Mouse (Mus musculus): Measurements from ENCODE around the gene Glis2. TPM values are rescaled to one million over a fixed set of nuclear protein-coding genes. Genes with fewer than 3 reads are reported as not detected.

Gene Glis2
- polyA plus RNA-seq, 1 experiment from 2014 or later, result 28.4 TPM

DNA sequence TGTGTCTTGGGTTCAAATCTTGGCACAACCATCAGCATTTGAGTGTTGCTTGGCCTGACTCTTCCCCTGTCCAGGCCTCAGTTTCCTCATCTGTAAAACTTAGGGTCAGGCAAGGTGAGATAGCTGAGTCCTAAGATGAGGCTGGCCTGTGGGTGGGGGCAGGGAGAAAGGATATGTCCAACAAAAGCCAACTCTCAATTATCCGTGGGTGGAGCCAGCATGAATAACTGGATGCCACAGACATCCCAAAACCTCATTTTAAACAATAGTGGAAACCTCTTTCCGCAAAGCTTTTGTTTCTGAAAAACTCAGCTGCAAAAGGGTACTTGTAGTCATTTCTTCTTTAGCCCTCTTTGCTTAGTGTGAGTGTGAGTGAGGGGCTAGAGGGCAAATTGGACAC, 2.3 kb downstream of the Glis2 start:
- ATAC-seq (ENCODE audit: insufficient number of reproducible peaks, insufficient read depth, low FRiP score, low TSS enrichment, low read depth), result no peak
- Histone ChIP-seq H3K36me3 (no peaks in the 10 kb centered on the region), H3K27me3 (no peaks in the 10 kb centered on the region), H3K4me1 (replicated peaks) (peaks cover 87% of the 10 kb centered on the region), H3K9ac (replicated peaks) (peak overlapping the region; percentile 40), H3K9me3 (no peaks in the 10 kb centered on the region), H3K4me2 (peak overlapping the region; percentile 99), H3K27ac (peak overlapping the region; percentile 78), H3K4me3 (replicated peaks) (peak overlapping the region; percentile 89)
- 72% methylated on average over 2 of the region's 2 CpGs for WGBS

DNA sequence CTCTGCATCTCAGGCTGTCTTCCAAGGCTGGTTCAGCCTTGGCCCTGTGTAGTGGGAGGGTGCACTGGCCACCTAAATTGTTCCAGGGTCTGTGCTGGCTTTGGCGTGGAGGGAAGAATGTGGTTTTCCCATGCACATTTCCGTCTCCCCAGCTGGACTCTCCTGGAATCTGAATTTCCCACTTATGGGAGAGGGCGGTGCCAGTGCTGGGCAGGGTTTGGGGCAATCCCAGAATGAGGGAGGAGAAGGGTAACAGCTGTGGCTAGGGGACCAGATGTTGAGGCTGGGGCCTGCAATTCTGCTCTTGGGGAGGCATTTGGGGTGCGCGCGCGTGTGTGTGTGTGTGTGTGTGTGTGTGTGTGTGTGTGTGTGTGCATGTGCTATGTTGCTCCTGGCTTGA, 2.8 kb downstream of the Glis2 start:
- peak overlapping the region; percentile 40 for H3K9ac ChIP-seq (replicated peaks)
- peak overlapping the region; percentile 99 for H3K4me2 ChIP-seq
- WGBS, result 45% methylated on average over 7 of the region's 7 CpGs
- peak overlapping the region; percentile 89 for H3K4me3 ChIP-seq (replicated peaks)
- peaks cover 87% of the 10 kb centered on the region for H3K4me1 ChIP-seq (replicated peaks)
- H3K27ac ChIP-seq, result peak overlapping the region; percentile 78
- H3K27me3 ChIP-seq, result no peaks in the 10 kb centered on the region
- no peaks in the 10 kb centered on the region for H3K36me3 ChIP-seq
- no peak for ATAC-seq (ENCODE audit: insufficient number of reproducible peaks, insufficient read depth, low FRiP score, low TSS enrichment, low read depth)
- no peaks in the 10 kb centered on the region for H3K9me3 ChIP-seq

DNA sequence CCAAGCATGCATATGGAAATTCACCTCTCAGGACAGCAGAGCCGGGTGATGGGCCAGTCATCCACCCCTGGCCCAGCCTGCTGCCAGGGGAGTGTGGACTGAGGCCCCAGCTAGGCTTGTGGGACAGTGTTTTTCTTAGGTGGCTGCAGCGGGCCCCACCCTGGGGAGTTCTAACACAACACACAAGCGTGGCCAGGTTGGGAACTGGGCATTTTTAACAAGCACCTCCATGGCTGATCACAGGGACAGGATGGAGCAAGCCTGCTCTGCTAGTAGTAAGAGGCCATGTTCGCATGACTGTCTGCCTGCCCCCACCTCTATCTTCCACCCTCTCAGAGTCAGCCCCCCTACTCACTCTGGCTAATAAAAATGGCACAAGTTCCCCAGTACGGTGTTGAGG, 3.5 kb downstream of the Glis2 start:
- Histone ChIP-seq H3K9me3 (no peaks in the 10 kb centered on the region), H3K36me3 (no peaks in the 10 kb centered on the region), H3K4me2 (peak overlapping the region; percentile 99), H3K9ac (replicated peaks) (peak overlapping the region; percentile 50; the same call in 1 of the 2 replicates), H3K4me3 (replicated peaks) (peak overlapping the region; percentile 89), H3K27me3 (no peaks in the 10 kb centered on the region), H3K27ac (peak overlapping the region; percentile 78), H3K4me1 (replicated peaks) (peaks cover 88% of the 10 kb centered on the region)
- WGBS, result 54% methylated on average over 5 of the region's 5 CpGs
- no peak for ATAC-seq (ENCODE audit: insufficient number of reproducible peaks, insufficient read depth, low FRiP score, low TSS enrichment, low read depth)

DNA sequence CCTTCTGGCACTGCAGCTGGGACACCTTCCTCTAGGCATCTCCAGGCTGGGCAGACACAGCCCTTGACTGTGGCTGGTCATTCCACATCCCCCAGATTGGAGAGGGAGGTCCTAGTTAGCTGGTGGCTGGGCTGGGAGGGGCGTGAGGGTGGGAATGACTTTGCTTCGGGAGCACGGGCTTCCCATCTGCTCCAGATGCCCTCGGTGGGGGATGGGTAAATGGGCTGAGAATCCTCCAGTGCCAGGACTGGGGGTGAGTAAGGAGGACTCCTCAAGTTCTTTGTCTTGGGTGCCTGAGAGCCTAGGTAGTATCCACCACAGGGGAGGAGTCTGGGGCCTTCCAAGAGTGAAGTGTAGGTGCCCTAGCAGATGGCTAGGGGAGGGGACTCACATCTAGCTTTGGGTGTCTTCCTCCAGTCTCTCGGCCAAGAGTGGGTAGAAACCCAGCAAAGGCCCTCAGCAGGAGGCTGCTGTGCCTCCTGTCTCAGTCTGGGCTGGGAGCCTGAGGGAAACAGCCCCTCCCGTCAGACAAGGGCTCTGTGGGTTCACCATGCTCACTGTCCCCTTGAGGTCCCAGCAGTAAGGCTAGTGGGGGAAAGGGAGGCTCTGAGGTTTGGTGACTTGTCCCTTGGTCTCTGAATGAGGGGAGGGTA, 4.5 kb downstream of the Glis2 start:
- no peak for ATAC-seq (ENCODE audit: insufficient number of reproducible peaks, insufficient read depth, low FRiP score, low TSS enrichment, low read depth)
- H3K36me3 ChIP-seq, result no peaks in the 10 kb centered on the region
- H3K27me3 ChIP-seq, result no peaks in the 10 kb centered on the region
- no peaks in the 10 kb centered on the region for H3K9me3 ChIP-seq
- H3K9ac ChIP-seq (replicated peaks), result no peak overlapping the region
- H3K27ac ChIP-seq, result peak overlapping the region; percentile 78; the same call in 1 of the 2 replicates
- 20% methylated on average over 6 of the region's 6 CpGs for WGBS
- H3K4me2 ChIP-seq, result peak overlapping the region; percentile 99
- no peak overlapping the region for H3K4me3 ChIP-seq (replicated peaks)
- peaks cover 88% of the 10 kb centered on the region for H3K4me1 ChIP-seq (replicated peaks)

DNA sequence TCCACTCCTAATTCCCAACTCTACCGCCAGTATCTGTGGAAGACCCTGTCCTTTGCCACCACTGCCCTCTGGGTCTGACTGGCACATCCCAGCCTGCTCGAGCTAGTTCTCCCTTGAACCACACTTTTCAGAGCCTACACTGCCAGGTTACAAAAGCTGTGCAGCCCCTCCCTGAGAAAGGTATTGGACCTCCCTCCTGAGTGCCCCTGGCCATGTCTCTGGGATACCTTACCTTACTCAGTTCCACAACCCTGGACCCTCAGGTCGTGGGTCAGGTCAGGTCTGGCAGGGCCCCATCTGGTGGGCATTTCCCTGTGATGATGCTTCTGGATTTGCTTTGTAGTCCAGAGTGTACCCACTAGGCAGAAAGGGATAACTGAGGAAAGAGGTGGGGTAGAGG, 5.1 kb downstream of the Glis2 start:
- no peak for ATAC-seq (ENCODE audit: insufficient number of reproducible peaks, insufficient read depth, low FRiP score, low TSS enrichment, low read depth)
- H3K36me3 ChIP-seq, result no peaks in the 10 kb centered on the region
- H3K27ac ChIP-seq, result 0 out of 2 replicates have a peak overlapping the region, but pooled peaks have one; percentile 25
- no peak overlapping the region for H3K4me3 ChIP-seq (replicated peaks)
- H3K4me2 ChIP-seq, result no peak overlapping the region
- H3K9me3 ChIP-seq, result no peaks in the 10 kb centered on the region
- no peak overlapping the region for H3K9ac ChIP-seq (replicated peaks)
- peaks cover 94% of the 10 kb centered on the region for H3K4me1 ChIP-seq (replicated peaks)
- 79% methylated on average over 3 of the region's 3 CpGs for WGBS
- no peaks in the 10 kb centered on the region for H3K27me3 ChIP-seq

DNA sequence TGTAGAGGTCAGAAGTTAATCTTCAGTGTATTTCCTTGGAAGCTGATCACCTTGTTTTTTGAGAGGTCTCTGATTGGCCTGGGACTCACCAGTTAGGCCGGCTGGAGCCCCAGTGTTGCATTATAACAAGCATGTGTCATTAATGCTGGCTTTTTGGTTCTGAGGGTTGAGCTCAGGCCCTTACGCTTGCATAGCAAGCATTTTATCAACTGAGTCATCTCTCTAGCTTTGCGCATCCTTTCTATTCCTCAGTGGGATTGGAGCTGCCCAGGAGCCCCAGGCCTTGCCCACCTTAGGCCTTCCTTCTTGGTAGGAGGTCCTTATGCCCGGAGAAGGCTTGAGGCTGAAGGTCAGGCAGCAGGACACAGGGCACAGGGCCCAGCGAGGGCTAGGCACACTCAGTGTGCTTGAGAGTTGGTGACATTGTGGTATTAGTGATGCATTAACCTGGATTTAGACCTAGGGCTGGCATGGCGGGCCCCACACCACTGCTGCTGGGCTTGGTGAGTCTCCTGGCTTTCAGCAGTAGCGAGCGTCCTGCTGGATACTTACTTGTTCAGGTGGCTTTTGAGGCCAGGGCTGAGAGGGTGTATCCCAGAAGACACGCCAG, 6.3 kb downstream of the Glis2 start:
- Histone ChIP-seq H3K27ac (peak overlapping the region; percentile 94), H3K36me3 (no peaks in the 10 kb centered on the region), H3K27me3 (no peaks in the 10 kb centered on the region), H3K4me2 (no peak overlapping the region), H3K4me3 (replicated peaks) (no peak overlapping the region), H3K9ac (replicated peaks) (no peak overlapping the region), H3K9me3 (no peaks in the 10 kb centered on the region), H3K4me1 (replicated peaks) (peaks cover 99% of the 10 kb centered on the region)
- ATAC-seq (ENCODE audit: insufficient number of reproducible peaks, insufficient read depth, low FRiP score, low TSS enrichment, low read depth), result no peak
- 72% methylated on average over 9 of the region's 9 CpGs for WGBS

DNA sequence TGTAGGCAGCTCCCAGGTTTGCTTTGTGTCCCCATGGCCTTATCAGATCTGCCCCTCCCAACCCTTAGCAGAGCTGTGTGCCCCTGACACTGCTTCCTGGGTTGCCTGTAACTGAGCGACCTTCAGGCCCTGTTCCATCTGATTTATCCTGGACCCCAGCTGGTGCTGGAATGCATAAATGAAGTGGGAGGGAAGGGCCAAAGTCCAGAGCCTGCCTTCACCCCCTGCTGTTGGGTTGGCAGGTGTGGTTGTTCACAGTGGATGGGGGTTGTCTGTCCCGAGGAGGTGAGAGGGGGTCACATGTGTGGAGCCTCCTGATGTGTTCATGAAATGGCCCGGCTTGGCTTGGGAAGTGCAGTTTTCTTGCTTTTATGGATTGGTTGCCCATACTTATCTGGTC, 7.7 kb downstream of the Glis2 start:
- peak overlapping the region; percentile 94 for H3K27ac ChIP-seq
- peak overlapping the region; percentile 31; the same call in 1 of the 2 replicates for H3K9ac ChIP-seq (replicated peaks)
- WGBS, result 11% methylated on average over 3 of the region's 3 CpGs
- 0 out of 2 replicates have a peak overlapping the region, but pooled peaks have one; percentile 8 for H3K4me3 ChIP-seq (replicated peaks)
- peaks cover 99% of the 10 kb centered on the region for H3K4me1 ChIP-seq (replicated peaks)
- H3K36me3 ChIP-seq, result no peaks in the 10 kb centered on the region
- H3K9me3 ChIP-seq, result no peaks in the 10 kb centered on the region
- H3K4me2 ChIP-seq, result peak overlapping the region; percentile 48
- ATAC-seq (ENCODE audit: insufficient number of reproducible peaks, insufficient read depth, low FRiP score, low TSS enrichment, low read depth), result no peak
- H3K27me3 ChIP-seq, result no peaks in the 10 kb centered on the region

DNA sequence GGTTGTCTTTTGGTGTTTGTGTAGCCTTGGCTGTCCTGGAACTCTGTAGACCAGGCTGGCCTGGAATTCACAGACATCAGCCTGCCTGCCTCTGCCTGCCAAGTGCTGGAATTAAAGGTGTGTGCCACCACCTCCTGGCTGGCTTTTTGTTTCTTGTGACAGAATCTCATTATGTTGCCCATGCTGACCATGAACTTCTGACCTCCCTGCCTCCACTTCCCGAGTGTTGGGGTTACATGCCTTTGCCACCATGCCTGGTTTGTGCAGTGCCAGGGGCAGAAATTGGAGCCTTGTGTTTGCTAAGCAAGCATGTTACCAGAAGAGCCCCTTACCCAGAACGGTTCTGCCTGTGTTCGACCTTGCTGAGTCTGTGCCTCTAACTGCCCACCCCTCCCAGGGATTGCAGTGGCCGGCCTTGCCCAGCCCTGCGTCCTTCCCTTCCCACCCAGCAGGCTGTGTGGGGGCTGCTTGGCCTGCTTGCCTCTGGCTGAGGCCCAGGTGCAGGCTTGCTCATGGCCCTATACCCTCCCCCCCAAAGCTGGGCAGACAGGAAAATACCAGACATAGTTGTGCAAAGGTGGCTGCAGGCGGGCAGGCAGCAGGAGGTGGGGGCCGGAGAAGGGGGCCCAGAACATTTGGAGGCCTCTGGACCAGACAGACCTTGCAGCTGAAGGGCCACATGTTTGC, 8.4 kb downstream of the Glis2 start:
- no peaks in the 10 kb centered on the region for H3K27me3 ChIP-seq
- H3K4me2 ChIP-seq, result peak overlapping the region; percentile 48
- H3K4me3 ChIP-seq (replicated peaks), result 0 out of 2 replicates have a peak overlapping the region, but pooled peaks have one; percentile 8
- H3K9ac ChIP-seq (replicated peaks), result peak overlapping the region; percentile 31
- no peaks in the 10 kb centered on the region for H3K36me3 ChIP-seq
- ATAC-seq (ENCODE audit: insufficient number of reproducible peaks, insufficient read depth, low FRiP score, low TSS enrichment, low read depth), result peak; percentile 37; the same call in 1 of the 2 replicates
- peak overlapping the region; percentile 94 for H3K27ac ChIP-seq
- WGBS, result 13% methylated on average over 7 of the region's 7 CpGs
- H3K9me3 ChIP-seq, result no peaks in the 10 kb centered on the region
- H3K4me1 ChIP-seq (replicated peaks), result peaks cover 98% of the 10 kb centered on the region

DNA sequence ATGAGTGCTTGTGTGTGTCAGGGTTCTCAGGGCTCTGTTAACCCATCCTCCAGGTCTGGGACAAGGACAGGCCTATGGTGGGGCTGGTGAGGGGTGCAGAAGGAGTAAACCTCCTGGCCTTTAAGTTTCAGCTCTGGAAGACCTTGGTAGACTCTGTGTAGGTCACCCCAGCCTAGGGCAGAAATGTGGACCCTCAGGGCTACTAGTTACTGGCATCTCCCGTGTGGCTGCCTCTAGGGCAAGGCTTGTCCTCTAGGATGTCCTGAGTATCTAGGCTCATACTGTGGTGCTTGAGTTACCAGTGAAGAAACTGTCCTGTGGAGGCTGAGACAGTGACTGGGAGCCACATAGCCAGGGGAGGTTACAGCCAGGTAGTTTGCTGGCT, 8.9 kb downstream of the Glis2 start:
- Histone ChIP-seq H3K4me1 (replicated peaks) (peaks cover 98% of the 10 kb centered on the region), H3K36me3 (peaks cover 2% of the 10 kb centered on the region), H3K4me2 (peak overlapping the region; percentile 48), H3K9me3 (no peaks in the 10 kb centered on the region), H3K27ac (peak overlapping the region; percentile 94), H3K4me3 (replicated peaks) (0 out of 2 replicates have a peak overlapping the region, but pooled peaks have one; percentile 8), H3K9ac (replicated peaks) (peak overlapping the region; percentile 50; the same call in 1 of the 2 replicates), H3K27me3 (no peaks in the 10 kb centered on the region)
- ATAC-seq (ENCODE audit: insufficient number of reproducible peaks, insufficient read depth, low FRiP score, low TSS enrichment, low read depth), result no peak
- WGBS, result 52% methylated on average over 1 of the region's 1 CpGs

DNA sequence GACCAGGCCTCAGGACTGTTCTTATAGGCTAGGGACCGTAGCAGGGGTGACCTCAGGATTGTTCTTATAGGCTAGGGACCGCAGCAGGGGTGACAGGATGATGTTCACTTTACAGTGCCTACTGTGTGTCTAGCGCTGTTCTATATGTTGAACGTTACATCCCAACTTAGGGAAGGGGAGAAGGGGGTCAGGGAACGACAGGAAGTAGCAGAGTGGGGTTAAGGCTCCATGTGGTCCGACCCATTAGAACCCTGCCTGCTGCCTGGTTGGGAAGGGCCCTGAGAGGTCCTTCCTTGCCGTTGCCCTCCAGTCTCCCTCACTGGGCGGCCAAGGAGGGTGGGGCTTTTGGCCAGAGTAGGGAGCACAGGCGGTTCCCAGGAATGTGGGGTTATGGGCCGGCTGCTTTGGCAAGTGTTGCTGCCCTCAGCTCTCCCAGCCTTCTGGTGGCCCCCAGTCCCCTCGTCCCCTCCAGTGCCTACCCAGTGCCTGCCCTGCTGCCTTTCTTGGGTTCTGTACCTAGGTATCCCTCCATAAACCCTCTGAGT, 9.9 kb downstream of the Glis2 start:
- Histone ChIP-seq H3K4me1 (replicated peaks) (peaks cover 93% of the 10 kb centered on the region), H3K9me3 (no peaks in the 10 kb centered on the region), H3K27me3 (no peaks in the 10 kb centered on the region), H3K4me3 (replicated peaks) (no peak overlapping the region), H3K27ac (peak overlapping the region; percentile 94), H3K9ac (replicated peaks) (peak overlapping the region; percentile 50; the same call in 1 of the 2 replicates), H3K4me2 (no peak overlapping the region), H3K36me3 (peaks cover 11% of the 10 kb centered on the region)
- 71% methylated on average over 11 of the region's 11 CpGs for WGBS
- ATAC-seq (ENCODE audit: insufficient number of reproducible peaks, insufficient read depth, low FRiP score, low TSS enrichment, low read depth), result no peak
